Mouse (Mus musculus): ENCODE measurements around the gene Evc2.

The Evc2 gene

GRCm38 (mm10) chr5:37338288-37338687, at the start of gene Evc2:
Gene Evc2 (plus strand): TSS chr5:37338499.
- DNase-seq (ENCODE audit: low spot score in 2 of 2) = no peak

GRCm38 (mm10) chr5:37289236-37289635, 49.1 kb upstream of the Evc2 start:
- no peak for DNase-seq (ENCODE audit: low spot score in 2 of 2)

GRCm38 (mm10) chr5:37290983-37291382, 47.3 kb upstream of the Evc2 start:
- no peak for DNase-seq (ENCODE audit: low spot score in 2 of 2)

- no peak for DNase-seq (ENCODE audit: low spot score in 2 of 2)
These were observed 41.6 kb upstream of the Evc2 start for GRCm38 (mm10) chr5:37296717-37297116.

GRCm38 (mm10) chr5:37298370-37298769, 39.9 kb upstream of the Evc2 start:
- DNase-seq (ENCODE audit: low spot score in 2 of 2) = no peak

- no peak for DNase-seq (ENCODE audit: low spot score in 2 of 2)
These were observed 28.3 kb upstream of the Evc2 start for GRCm38 (mm10) chr5:37310026-37310425.

- no peak for DNase-seq (ENCODE audit: low spot score in 2 of 2)
These were observed 25.1 kb upstream of the Evc2 start for GRCm38 (mm10) chr5:37312980-37313722.

- no peak for DNase-seq (ENCODE audit: low spot score in 2 of 2)
These were observed 19.6 kb upstream of the Evc2 start for GRCm38 (mm10) chr5:37318715-37319114.

GRCm38 (mm10) chr5:37320174-37320573, 18.1 kb upstream of the Evc2 start:
- DNase-seq (ENCODE audit: low spot score in 2 of 2) = no peak

GRCm38 (mm10) chr5:37320761-37321160, 17.5 kb upstream of the Evc2 start:
- DNase-seq (ENCODE audit: low spot score in 2 of 2) = no peak

- DNase-seq (ENCODE audit: low spot score in 2 of 2) = no peak
These were observed 11.6 kb upstream of the Evc2 start for GRCm38 (mm10) chr5:37326675-37327074.

- DNase-seq (ENCODE audit: low spot score in 2 of 2) = no peak
These were observed 7.7 kb upstream of the Evc2 start for GRCm38 (mm10) chr5:37330449-37331132.

- DNase-seq (ENCODE audit: low spot score in 2 of 2) = no peak
These were observed 7.2 kb upstream of the Evc2 start for GRCm38 (mm10) chr5:37331133-37331505.

GRCm38 (mm10) chr5:37332066-37332465, 6.2 kb upstream of the Evc2 start:
- no peak for DNase-seq (ENCODE audit: low spot score in 2 of 2)

GRCm38 (mm10) chr5:37335061-37335460, 3.2 kb upstream of the Evc2 start:
- DNase-seq (ENCODE audit: low spot score in 2 of 2) = no peak

GRCm38 (mm10) chr5:37336485-37337105, 1.7 kb upstream of the Evc2 start, which contains the start of gene Evc:
Gene Evc (minus strand): TSS chr5:37336894.
- DNase-seq (ENCODE audit: low spot score in 2 of 2) = no peak

GRCm38 (mm10) chr5:37337696-37338095, 603 bp upstream of the Evc2 start:
- no peak for DNase-seq (ENCODE audit: low spot score in 2 of 2)

GRCm38 (mm10) chr5:37343962-37344361, 5.7 kb downstream of the Evc2 start:
- DNase-seq (ENCODE audit: low spot score in 2 of 2) = no peak

GRCm38 (mm10) chr5:37351791-37352190, 13.5 kb downstream of the Evc2 start:
- no peak for DNase-seq (ENCODE audit: low spot score in 2 of 2)

- peak in 1 of 2 experiments; percentile 5 for DNase-seq (ENCODE audit: low spot score in 2 of 2)
These were observed 16.1 kb downstream of the Evc2 start for GRCm38 (mm10) chr5:37354385-37354784.

GRCm38 (mm10) chr5:37356027-37356426, 17.7 kb downstream of the Evc2 start:
- no peak for DNase-seq (ENCODE audit: low spot score in 2 of 2)

- DNase-seq (ENCODE audit: low spot score in 2 of 2) = no peak
These were observed 24.3 kb downstream of the Evc2 start for GRCm38 (mm10) chr5:37362618-37363017.

GRCm38 (mm10) chr5:37363284-37363683, 25.0 kb downstream of the Evc2 start:
- DNase-seq (ENCODE audit: low spot score in 2 of 2) = no peak

Measured in natural killer cell, adult 2 months (primary cell).